Mouse (Mus musculus) heart, adult 2 months (tissue): Measurements from ENCODE around the gene Asb8. TPM values are rescaled to one million over a fixed set of nuclear protein-coding genes. Genes with fewer than 3 reads are reported as not detected.

Source experiments
- DNase-seq, 2 experiments: peaks; one replicate each; pipeline ENCODE4 v3.0.0; 2021
- H3K27ac ChIP-seq: fragments of 200-600 bp; 2 replicates; pipeline ENCODE4 v1.8.1; 2022
- H3K27me3 ChIP-seq: fragments of 200-500 bp; 2 replicates; pipeline ENCODE4 v1.6.1; 2012; ENCODE audit warnings: mild to moderate bottlenecking, low read length, inconsistent platforms, mixed read lengths; ENCODE audit not compliant: control insufficient read depth, insufficient read depth
- H3K36me3 ChIP-seq: fragments of 200-500 bp; 2 replicates; pipeline ENCODE4 v1.6.1; 2012; ENCODE audit warnings: low read length, inconsistent platforms; ENCODE audit not compliant: control insufficient read depth, insufficient read depth
- H3K4me1 ChIP-seq: fragments of 200-500 bp; 2 replicates; pipeline ENCODE4 v1.6.1; 2011; ENCODE audit warnings: low read length; ENCODE audit not compliant: control insufficient read depth, insufficient read depth
- H3K4me3 ChIP-seq: fragments of 200-600 bp; 2 replicates; pipeline ENCODE4 v1.8.1; 2022
- H3K79me2 ChIP-seq: fragments of 200-500 bp; replicated peaks from 2 replicates; pipeline ENCODE4 v1.6.1; 2012; ENCODE audit warnings: mild to moderate bottlenecking, inconsistent platforms, low read length, moderate library complexity, mixed read lengths; ENCODE audit not compliant: control insufficient read depth, insufficient read depth
- H3K9ac ChIP-seq: fragments of 200-500 bp; 2 replicates; pipeline ENCODE4 v1.6.1; 2012; ENCODE audit warnings: low read depth, mild to moderate bottlenecking, control low read depth, inconsistent platforms, low read length, mixed read lengths
- CTCF ChIP-seq: fragments of 200-600 bp; IDR thresholded peaks from 2 replicates; pipeline ENCODE4 v1.8.1; 2022; ENCODE audit warnings: antibody characterized with exemption, mild to moderate bottlenecking, moderate library complexity
- EP300 ChIP-seq: fragments of 200-500 bp; IDR thresholded peaks from 2 replicates; pipeline ENCODE4 v1.6.1; 2011; ENCODE audit warnings: low read depth, low read length, control low read depth; ENCODE audit not compliant: insufficient read depth
- POLR2A ChIP-seq: fragments of 200-500 bp; IDR thresholded peaks from 2 replicates; pipeline ENCODE4 v1.6.1; 2011; ENCODE audit warnings: mild to moderate bottlenecking, low read depth, low read length, control low read depth; ENCODE audit not compliant: insufficient read depth
- WGBS: fragments of 180-500 bp; shearing (Covaris S2); methylation state at CpG from one replicate; pipeline ENCODE4 v1.1.7; 2018; 5-methylcytosine and 5-hydroxymethylcytosine counted together
- intact Hi-C: fragments of 180-260 bp; cut with DNase I; formaldehyde crosslinking; loops from one replicate; pipeline ENCODE4 v1.15.1; 2025
- polyA plus RNA-seq: library from polyadenylated mRNA; depleted of rRNA; stranded (reverse); fragments of >200 nt; gene quantifications from 2 replicates; pipeline ENCODE4 v1.2.3, GENCODE M21; 2012
- total RNA-seq, 2 experiments: library from RNA; stranded (reverse); gene quantifications; 2 replicates each; pipeline ENCODE4 v1.2.3; 2021

Gene Asb8
- total and polyA plus RNA-seq, 3 experiments = 104 to 118 (median 105) TPM

DNA sequence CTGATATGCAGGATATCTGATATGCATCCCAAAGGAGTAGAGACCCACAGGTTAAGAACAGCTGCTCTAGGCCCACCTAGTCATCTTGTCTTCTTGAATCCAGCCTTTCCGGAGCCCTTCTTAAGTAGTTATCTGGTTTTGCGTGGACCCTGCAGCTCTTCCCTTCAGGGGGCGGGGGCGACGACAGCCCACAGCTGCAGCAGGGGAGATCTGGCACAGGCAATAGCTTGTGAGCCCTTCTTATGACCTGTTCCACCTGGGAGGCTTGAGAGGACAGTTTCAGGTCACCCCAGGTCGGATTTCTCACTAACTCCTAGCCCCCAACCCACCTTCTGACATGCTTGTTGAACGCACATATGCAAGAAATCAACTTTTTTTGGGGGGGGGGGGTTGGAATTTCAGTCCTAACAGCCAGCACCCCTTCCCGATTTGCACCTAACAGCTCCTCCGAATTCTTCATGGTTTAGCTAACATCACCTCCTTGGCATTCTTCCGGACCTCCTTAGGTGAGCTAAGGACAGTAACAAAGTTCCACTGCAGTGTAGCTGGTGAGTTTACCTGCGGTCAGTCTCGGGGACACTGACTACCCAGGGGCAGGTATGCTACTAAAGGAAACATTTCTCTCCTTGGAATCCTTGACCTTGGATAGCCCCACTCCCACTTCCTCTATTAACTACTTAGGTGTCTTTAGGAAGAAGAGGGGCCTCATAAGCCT is 16.6 kb upstream of the Asb8 start:
- 69% methylated on average over 12 of the region's 12 CpGs for WGBS
- Histone ChIP-seq H3K27ac (peak overlapping the region; percentile 95), H3K4me3 (no peak overlapping the region), H3K27me3 (no peaks in the 10 kb centered on the region), H3K36me3 (no peaks in the 10 kb centered on the region), H3K9ac (no peak overlapping the region), H3K4me1 (peaks cover 2% of the 10 kb centered on the region), H3K79me2 (no peaks in the 10 kb centered on the region)
- intact Hi-C loops = loop anchor here (2.0 to 10.0 kb wide), 4 partner anchors 110 to 323 kb away; no protein-coding TSS in a partner anchor
- TF ChIP-seq POLR2A (no peak), CTCF (no peak), EP300 (no peak)
- peak in 1 of 2 experiments; percentile 24 for DNase-seq

DNA sequence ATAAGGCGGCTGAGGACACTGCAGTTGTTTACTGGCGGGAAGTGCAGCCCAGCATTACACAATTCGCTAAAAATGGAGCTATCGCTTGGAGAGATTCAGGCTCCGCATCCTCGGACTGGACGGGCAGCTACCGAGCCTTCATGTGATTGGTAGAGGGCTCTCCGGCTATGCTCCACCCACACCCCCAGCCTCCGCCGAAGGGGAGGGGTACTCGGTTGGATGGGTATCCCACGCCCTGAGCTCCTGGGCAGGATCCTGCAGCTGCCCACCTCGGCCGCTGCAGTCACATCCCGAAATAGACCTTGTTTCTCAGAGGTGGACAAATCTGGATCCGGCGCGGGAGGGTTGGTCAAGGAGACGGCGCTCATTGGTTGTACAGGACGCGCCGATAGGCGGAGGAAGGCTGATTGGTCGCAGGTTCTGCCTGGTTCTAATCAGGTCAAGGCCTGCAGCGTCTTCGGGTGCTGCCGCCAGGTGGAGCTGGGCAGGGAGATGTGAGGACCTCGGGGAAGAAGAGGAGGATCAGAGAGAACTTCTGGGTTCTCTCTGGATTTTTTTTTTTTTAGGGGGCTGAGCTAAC is 15.8 kb upstream of the Asb8 start:
- Histone ChIP-seq H3K36me3 (no peaks in the 10 kb centered on the region), H3K27me3 (no peaks in the 10 kb centered on the region), H3K4me3 (peak overlapping the region; percentile 45), H3K79me2 (no peaks in the 10 kb centered on the region), H3K27ac (peak overlapping the region; percentile 95), H3K9ac (peak overlapping the region; percentile 62), H3K4me1 (peaks cover 2% of the 10 kb centered on the region)
- WGBS = under 1% methylated on average over 30 of the region's 30 CpGs
- intact Hi-C loops = loop anchor here (2.0 to 10.0 kb wide), 4 partner anchors 111 to 324 kb away; no protein-coding TSS in a partner anchor
- peak; percentile 85; the same call in 1 of the 2 replicates for TF ChIP-seq EP300
- peak; percentile 60 for TF ChIP-seq POLR2A
- TF ChIP-seq CTCF = peak; percentile 92
- DNase-seq = peak; percentile 92 to 95

DNA sequence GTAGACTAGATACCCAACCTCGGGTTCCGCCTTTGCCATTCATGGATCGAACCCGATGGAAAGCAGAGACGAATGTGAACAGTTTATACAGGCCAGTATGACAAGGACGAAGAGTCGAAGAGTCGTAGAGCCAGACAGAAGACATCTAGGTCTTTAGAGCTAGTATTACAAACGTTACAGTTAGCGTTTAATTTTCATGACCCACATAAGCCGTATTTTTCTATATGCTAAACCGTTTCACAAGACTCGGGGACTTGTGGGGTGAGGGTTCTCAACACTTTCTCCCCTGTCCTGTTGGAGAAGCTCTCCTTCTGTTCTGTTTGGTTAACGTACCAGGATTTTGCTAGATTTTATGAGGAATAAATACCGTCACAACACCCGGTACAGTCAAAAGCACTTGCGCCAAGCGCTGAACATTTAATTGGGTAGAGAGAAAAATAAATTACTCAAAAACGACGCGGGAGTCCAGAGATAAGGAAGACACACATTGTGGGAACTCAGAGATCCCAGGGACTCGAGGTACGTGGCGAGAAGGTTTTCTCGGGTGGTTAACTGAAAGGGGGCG is 15.2 kb upstream of the Asb8 start:
- H3K36me3 ChIP-seq = no peaks in the 10 kb centered on the region
- H3K4me3 ChIP-seq = peak overlapping the region; percentile 45
- 10% methylated on average over 26 of the region's 26 CpGs for WGBS
- DNase-seq = no peak
- TF ChIP-seq CTCF (no peak), POLR2A (peak; percentile 88)
- peaks cover 2% of the 10 kb centered on the region for H3K4me1 ChIP-seq
- no peaks in the 10 kb centered on the region for H3K27me3 ChIP-seq
- intact Hi-C loops = loop anchor here (2.0 to 10.0 kb wide), 4 partner anchors 112 to 324 kb away; no protein-coding TSS in a partner anchor
- peak overlapping the region; percentile 62 for H3K9ac ChIP-seq
- H3K79me2 ChIP-seq = no peaks in the 10 kb centered on the region
- peak overlapping the region; percentile 95 for H3K27ac ChIP-seq

DNA sequence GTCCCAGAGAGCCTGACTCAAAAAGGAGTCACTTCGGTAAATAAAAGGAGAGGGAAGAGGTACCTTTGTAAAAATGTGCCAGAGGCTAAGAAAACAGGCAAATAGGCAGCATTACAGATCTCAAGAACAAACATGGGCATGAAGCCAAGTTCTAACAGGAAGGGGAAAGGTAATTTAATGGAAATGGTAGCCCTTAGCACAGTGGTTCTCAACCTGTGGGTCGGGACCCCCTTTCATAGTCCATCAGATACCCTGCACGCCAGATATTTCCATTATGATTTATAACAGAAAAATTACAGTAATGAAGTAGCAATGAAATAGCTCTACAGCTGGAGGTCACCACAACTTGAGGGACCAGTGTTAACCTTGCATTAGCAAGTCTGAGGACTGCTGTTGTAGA is 11.9 kb upstream of the Asb8 start:
- H3K36me3 ChIP-seq = no peaks in the 10 kb centered on the region
- no peak for DNase-seq
- H3K79me2 ChIP-seq = no peaks in the 10 kb centered on the region
- intact Hi-C loops = no loop called here
- peaks cover 2% of the 10 kb centered on the region for H3K4me1 ChIP-seq
- H3K27me3 ChIP-seq = no peaks in the 10 kb centered on the region
- H3K27ac ChIP-seq = no peak overlapping the region
- TF ChIP-seq CTCF (no peak), POLR2A (no peak), EP300 (no peak)
- no peak overlapping the region for H3K4me3 ChIP-seq
- H3K9ac ChIP-seq = no peak overlapping the region
- 63% methylated on average over 3 of the region's 3 CpGs for WGBS

DNA sequence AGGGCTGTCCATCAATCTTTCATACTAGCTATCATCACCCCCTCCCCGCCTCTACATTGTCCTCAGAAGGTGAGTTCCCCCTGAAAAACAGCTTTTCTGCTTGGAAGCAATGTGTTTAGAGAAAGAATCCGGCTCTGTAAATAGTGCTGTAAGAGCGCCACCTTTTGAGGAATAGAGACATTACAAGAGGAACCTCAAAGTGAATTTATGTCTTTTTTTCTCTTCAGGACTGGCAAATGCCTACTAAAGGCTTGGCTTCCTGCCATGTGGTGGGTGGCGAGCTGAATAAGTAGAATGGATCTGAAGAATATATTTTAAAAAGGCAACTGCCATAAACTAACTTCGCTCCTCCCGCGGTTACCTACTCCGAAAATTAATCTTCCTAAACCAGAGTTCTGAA is 8.4 kb upstream of the Asb8 start:
- TF ChIP-seq EP300 (no peak), POLR2A (no peak), CTCF (peak; percentile 83)
- no peak for DNase-seq
- no peaks in the 10 kb centered on the region for H3K27me3 ChIP-seq

More for the DNA sequence above, 8.4 kb upstream of the Asb8 start:
- no peaks in the 10 kb centered on the region for H3K79me2 ChIP-seq
- no peak overlapping the region for H3K4me3 ChIP-seq
- no peaks in the 10 kb centered on the region for H3K36me3 ChIP-seq
- no peak overlapping the region for H3K27ac ChIP-seq
- WGBS = 45% methylated on average over 8 of the region's 8 CpGs
- no peak overlapping the region for H3K9ac ChIP-seq
- no peaks in the 10 kb centered on the region for H3K4me1 ChIP-seq
- intact Hi-C loops = loop anchor here (1.0 to 5.0 kb wide), 2 partner anchors 85 to 222 kb away; no protein-coding TSS in a partner anchor
